Mouse (Mus musculus) CH12.LX (cell line): ENCODE measurements at regions not wholly inside any gene's neighbourhood (a gene's known extent, or its start where the extent isn't known, plus 50 kb on each side); places are given as distances from the start of the nearest gene placed in this dataset.

ENCODE experiments used
- DNase-seq: peaks from one replicate; pipeline ENCODE4 v3.0.0-alpha.2; 2013; ENCODE audit errors: extremely low read depth
- H3K27ac ChIP-seq: 2 replicates; pipeline ENCODE4 v1.5.1; 2012; ENCODE audit warnings: low read depth, mild to moderate bottlenecking, control low read depth, moderate library complexity; ENCODE audit not compliant: insufficient read depth
- H3K27me3 ChIP-seq: replicated peaks from 2 replicates; pipeline ENCODE3; 2012; ENCODE audit warnings: inconsistent platforms
- H3K36me3 ChIP-seq, 2 experiments: replicated peaks in 1 of 2; 2 replicates each; pipeline versions ENCODE3 to v1.6.1; 2012; ENCODE audit warnings: inconsistent platforms in 1 of 2, low read length in 1 of 2, mild to moderate bottlenecking in 1 of 2, mixed read lengths in 1 of 2, moderate library complexity in 1 of 2; ENCODE audit not compliant: control insufficient read depth in 1 of 2, insufficient read depth in 1 of 2
- H3K4me1 ChIP-seq, 2 experiments: 2 replicates each; pipeline ENCODE4 v1.6.1; 2012; ENCODE audit warnings: inconsistent platforms in 1 of 2, moderate library complexity in 1 of 2; ENCODE audit not compliant: insufficient read depth in 2 of 2, control insufficient read depth in 1 of 2
- H3K4me2 ChIP-seq: 2 replicates; pipeline ENCODE4 v1.6.1; 2012; ENCODE audit warnings: low read depth, mild to moderate bottlenecking, control low read depth; ENCODE audit not compliant: poor library complexity, insufficient read depth, severe bottlenecking
- H3K4me3 ChIP-seq, 3 experiments: fragments of 150-350 bp in 1 of 3; sonication (generic) in 1 of 3; replicated peaks in 1 of 3; 2 replicates each; pipeline versions ENCODE3 to v1.5.1; 2011 to 2012; ENCODE audit warnings: low read depth in 2 of 3, low read length in 2 of 3, mild to moderate bottlenecking in 2 of 3, moderate library complexity in 2 of 3, control low read depth in 1 of 3, improper control_type of control experiment in 1 of 3, inconsistent platforms in 1 of 3, mixed read lengths in 1 of 3; ENCODE audit not compliant: poor library complexity in 1 of 3
- H3K79me2 ChIP-seq: replicated peaks from 2 replicates; pipeline ENCODE4 v1.6.1; 2012; ENCODE audit warnings: mild to moderate bottlenecking, moderate library complexity; ENCODE audit not compliant: control insufficient read depth, poor library complexity, insufficient read depth, severe bottlenecking; ENCODE audit errors: extremely low read depth
- H3K9ac ChIP-seq: 2 replicates; pipeline ENCODE4 v1.6.1; 2012; ENCODE audit warnings: low read depth, mild to moderate bottlenecking, control low read depth, moderate library complexity; ENCODE audit not compliant: insufficient read depth
- H3K9me3 ChIP-seq: replicated peaks from 2 replicates; pipeline ENCODE3; 2012; ENCODE audit warnings: low read length, inconsistent platforms, mixed read lengths
- BHLHE40 ChIP-seq: IDR thresholded peaks from 2 replicates; pipeline ENCODE4 v1.6.1; 2011; ENCODE audit warnings: mild to moderate bottlenecking, low read depth, low read length, improper control_type of control experiment
- CHD1 ChIP-seq: IDR thresholded peaks from 2 replicates; pipeline ENCODE4 v1.6.1; 2012; ENCODE audit warnings: low read depth, low read length, improper control_type of control experiment, inconsistent platforms
- CTCF ChIP-seq, 2 experiments: IDR thresholded peaks in 1 of 2; conservative IDR thresholded peaks in 1 of 2; 2 replicates each; pipeline ENCODE4 v1.5.1; 2011 to 2012; ENCODE audit warnings: low read depth in 2 of 2, low read length in 2 of 2, improper control_type of control experiment in 1 of 2, inconsistent platforms in 1 of 2, mild to moderate bottlenecking in 1 of 2, moderate library complexity in 1 of 2
- E2F4 ChIP-seq: IDR thresholded peaks from 2 replicates; pipeline ENCODE4 v1.6.1; 2011; ENCODE audit warnings: low read depth, low read length, improper control_type of control experiment; ENCODE audit not compliant: insufficient replicate concordance
- ELF1 ChIP-seq: IDR thresholded peaks from 2 replicates; pipeline ENCODE4 v1.6.1; 2014; ENCODE audit warnings: low read depth, mild to moderate bottlenecking, inconsistent platforms, low read length, improper control_type of control experiment
- GABPA ChIP-seq: IDR thresholded peaks from 2 replicates; pipeline ENCODE4 v1.6.1; 2012; ENCODE audit warnings: low read depth, low read length, improper control_type of control experiment, inconsistent platforms; ENCODE audit not compliant: insufficient replicate concordance
- JUND ChIP-seq: conservative IDR thresholded peaks from 2 replicates; pipeline ENCODE4 v1.6.1; 2011; ENCODE audit warnings: low read depth, low read length, improper control_type of control experiment
- KAT2A ChIP-seq: IDR thresholded peaks from 2 replicates; pipeline ENCODE4 v1.6.1; 2012; ENCODE audit warnings: low read length, improper control_type of control experiment, inconsistent platforms; ENCODE audit not compliant: insufficient replicate concordance
- MAX ChIP-seq: IDR thresholded peaks from 2 replicates; pipeline ENCODE4 v1.6.1; 2011; ENCODE audit warnings: low read length, improper control_type of control experiment
- MYC ChIP-seq: IDR thresholded peaks from 2 replicates; pipeline ENCODE4 v1.6.1; 2011; ENCODE audit warnings: low read depth, mild to moderate bottlenecking, improper control_type of control experiment, low read length
- NRF1 ChIP-seq: IDR thresholded peaks from 2 replicates; pipeline ENCODE4 v1.6.1; 2014; ENCODE audit warnings: low read depth, mild to moderate bottlenecking, inconsistent platforms, low read length, improper control_type of control experiment, moderate library complexity
- PAX5 ChIP-seq: IDR thresholded peaks from 2 replicates; pipeline ENCODE4 v1.6.1; 2012; ENCODE audit warnings: low read length, inconsistent platforms, mixed read lengths
- POLR2A ChIP-seq: IDR thresholded peaks from 2 replicates; pipeline ENCODE4 v1.6.1; 2011; ENCODE audit warnings: low read depth, mild to moderate bottlenecking, improper control_type of control experiment, low read length
- RAD21 ChIP-seq: IDR thresholded peaks from 2 replicates; pipeline ENCODE4 v1.6.1; 2011; ENCODE audit warnings: low read depth, mild to moderate bottlenecking, low read length, improper control_type of control experiment, moderate library complexity
- RCOR1 ChIP-seq: conservative IDR thresholded peaks from 2 replicates; pipeline ENCODE4 v1.6.1; 2012; ENCODE audit warnings: low read depth, mild to moderate bottlenecking, inconsistent platforms, low read length, improper control_type of control experiment
- SIN3A ChIP-seq: IDR thresholded peaks from 2 replicates; pipeline ENCODE4 v1.6.1; 2012; ENCODE audit warnings: low read length, improper control_type of control experiment, inconsistent platforms
- TBP ChIP-seq: conservative IDR thresholded peaks from 2 replicates; pipeline ENCODE4 v1.6.1; 2011; ENCODE audit warnings: low read depth, low read length, improper control_type of control experiment
- TCF12 ChIP-seq: IDR thresholded peaks from 2 replicates; pipeline ENCODE4 v1.6.1; 2014; ENCODE audit warnings: low read depth, mild to moderate bottlenecking, inconsistent platforms, low read length, improper control_type of control experiment
- UBTF ChIP-seq: IDR thresholded peaks from 2 replicates; pipeline ENCODE4 v1.6.1; 2012; ENCODE audit warnings: low read depth, mild to moderate bottlenecking, inconsistent platforms, low read length, improper control_type of control experiment, moderate library complexity
- USF1 ChIP-seq: IDR thresholded peaks from 2 replicates; pipeline ENCODE4 v1.6.1; 2014; ENCODE audit warnings: low read depth, mild to moderate bottlenecking, inconsistent platforms, low read length, improper control_type of control experiment
- USF2 ChIP-seq: conservative IDR thresholded peaks from 2 replicates; pipeline ENCODE4 v1.6.1; 2011; ENCODE audit warnings: low read depth, low read length, improper control_type of control experiment
- ZC3H11A ChIP-seq: IDR thresholded peaks from 2 replicates; pipeline ENCODE4 v1.6.1; 2012; ENCODE audit warnings: low read depth, mild to moderate bottlenecking, inconsistent platforms, low read length, improper control_type of control experiment
- ZKSCAN1 ChIP-seq: IDR thresholded peaks from 2 replicates; pipeline ENCODE4 v1.6.1; 2012; ENCODE audit warnings: low read depth, inconsistent platforms, low read length, improper control_type of control experiment, borderline replicate concordance
- dilution Hi-C: fragments of 300-500 bp; cut with MboI; formaldehyde crosslinking; loops from 2 replicates; pipeline ENCODE4 v1.14.3; 2020; ENCODE audit warnings: low sequenced_read_pairs; ENCODE audit not compliant: extremely low pct_unique_long_range_greater_than_20kb, extremely low pct_ligation_motif_present
- in situ Hi-C: fragments of 300-500 bp; cut with MboI; formaldehyde crosslinking; loops from 3 replicates; pipeline ENCODE4 v1.14.3; 2019; ENCODE audit warnings: low sequenced_read_pairs, low pct_ligation_motif_present, low pct_unique_long_range_greater_than_20kb, mixed read lengths

GRCm38 (mm10) chr13:19975621-19976020 is 114.8 kb upstream of the Elmo1 start:
- no peaks in the 10 kb centered on the region for H3K36me3 ChIP-seq
- no peak overlapping the region for H3K4me3 ChIP-seq
- H3K27me3 ChIP-seq: no peaks in the 10 kb centered on the region
- DNase-seq: no peak
- no peak overlapping the region for H3K4me2 ChIP-seq
- in situ Hi-C loops (no loop called here), dilution Hi-C loops (no loop called here)
- H3K4me1 ChIP-seq: no peaks in the 10 kb centered on the region
- H3K9ac ChIP-seq: no peak overlapping the region
- no peaks in the 10 kb centered on the region for H3K79me2 ChIP-seq
- peaks cover 4% of the 10 kb centered on the region for H3K9me3 ChIP-seq
- TF ChIP-seq ZKSCAN1: no peak
- TF ChIP-seq MAX: no peak
- no peak for TF ChIP-seq JUND
- TF ChIP-seq GABPA: no peak
- no peak for TF ChIP-seq USF1
- TF ChIP-seq TCF12: no peak
- TF ChIP-seq TBP: no peak
- no peak for TF ChIP-seq RCOR1
- TF ChIP-seq ZC3H11A: no peak
- TF ChIP-seq USF2: no peak
- no peak for TF ChIP-seq CTCF (conservative IDR thresholded peaks at IDR 0.05 in 1 of 2, IDR thresholded peaks at IDR 0.05 in 1 of 2; ENCODE audit: low read depth in 2 of 2, low read length in 2 of 2)
- TF ChIP-seq UBTF: no peak
- TF ChIP-seq MYC: no peak
- no peak for TF ChIP-seq PAX5
- no peak overlapping the region for H3K27ac ChIP-seq

- Histone ChIP-seq H3K4me2 (no peak overlapping the region), H3K27ac (no peak overlapping the region), H3K36me3 (no peaks in the 10 kb centered on the region), H3K9ac (no peak overlapping the region), H3K9me3 (no peaks in the 10 kb centered on the region), H3K4me1 (peaks cover 0 to 7% of the 10 kb centered on the region in 2 experiments; a peak in 2 of 4 replicates), H3K27me3 (no peaks in the 10 kb centered on the region), H3K79me2 (no peaks in the 10 kb centered on the region), H3K4me3 (no peak overlapping the region)
- no peak for DNase-seq
- in situ Hi-C loops: no loop called here
- dilution Hi-C loops: no loop called here
- TF ChIP-seq GABPA: no peak
- no peak for TF ChIP-seq PAX5
- no peak for TF ChIP-seq JUND
- no peak for TF ChIP-seq USF2
- no peak for TF ChIP-seq SIN3A
- no peak for TF ChIP-seq NRF1
- TF ChIP-seq CHD1: no peak
- no peak for TF ChIP-seq ELF1
- no peak for TF ChIP-seq POLR2A
- no peak for TF ChIP-seq E2F4
- no peak for TF ChIP-seq BHLHE40
- TF ChIP-seq RAD21: no peak
- no peak for TF ChIP-seq UBTF
- no peak for TF ChIP-seq KAT2A
- no peak for TF ChIP-seq ZC3H11A
- TF ChIP-seq, all 38 proteins: peak for 0
These were observed 123.8 kb upstream of the Elmo1 start for GRCm38 (mm10) chr13:19966566-19966965.
